Comparison of ENCODE assay signal across 10 mouse cellular contexts in genomic region chr11:6677530-6677929, GRCm38 (mm10). TPM values are rescaled to one million over a fixed set of nuclear protein-coding genes. Genes with fewer than 3 reads are reported as not detected.
DNase-seq lines count a peak whose midpoint lies in the region; ATAC-seq and TF ChIP-seq lines count a peak whose summit lies in the region.
"Had no signal": no experiment of that assay in that cellular context is flagged by ENCODE, and none has a peak within 500 bp of the region (broad histone marks: within the 10 kb centered on the region; RNA-seq: fewer than 3 reads in every experiment).

No protein-coding gene starts in this region.

- H3K4me1 ChIP-seq in heart, adult 2 months (ENCODE audit: control insufficient read depth, insufficient read depth, low read length): peaks cover 8% of the 10 kb centered on the region
- H3K4me1 ChIP-seq in hindbrain, embryonic 13.5 days (replicated peaks): peaks cover 8% of the 10 kb centered on the region

- no peak overlapping the region for H3K4me3 ChIP-seq in heart, adult 2 months
- no peak overlapping the region for H3K4me3 ChIP-seq in hindbrain, embryonic 13.5 days
- H3K4me3 ChIP-seq: heart, embryonic 13.5 days; myocyte had no signal

- H3K4me2 ChIP-seq in hindbrain, embryonic 13.5 days: no peak overlapping the region
- H3K4me2 ChIP-seq: heart, embryonic 13.5 days had no signal

- 26% methylated on average over 7 of the region's 7 CpGs for WGBS in heart, adult 2 months
- WGBS in hindbrain, embryonic 13.5 days: 20% methylated on average over 7 of the region's 7 CpGs

- no peaks in the 10 kb centered on the region for H3K9me3 ChIP-seq in hindbrain, embryonic 13.5 days

- no peak overlapping the region; the same call in 1 of the 2 replicates for H3K27ac ChIP-seq in heart, adult 2 months
- H3K27ac ChIP-seq in hindbrain, embryonic 13.5 days: no peak overlapping the region
- H3K27ac ChIP-seq: heart, embryonic 13.5 days had no signal

- DNase-seq in heart, adult 2 months: peak; percentile 19 to 35
- no peak for DNase-seq in heart, adult 9 months (ENCODE audit: low spot score in 2 of 2)
- DNase-seq in adrenal gland, postnatal 25 days: peak; percentile 46
- DNase-seq in lung, postnatal 10 days: peak; percentile 36
- DNase-seq in thymus, postnatal 10 days (ENCODE audit: low spot score in 2 of 2): no peak
- DNase-seq in natural killer cell, adult 2 months (ENCODE audit: low spot score in 2 of 2): no peak

- no peaks in the 10 kb centered on the region for H3K79me2 ChIP-seq in heart, adult 2 months (replicated peaks; ENCODE audit: control insufficient read depth, insufficient read depth, low read length)

- no peaks in the 10 kb centered on the region for H3K36me3 ChIP-seq in heart, adult 2 months (ENCODE audit: control insufficient read depth, insufficient read depth, low read length)
- H3K36me3 ChIP-seq in hindbrain, embryonic 13.5 days: no peaks in the 10 kb centered on the region
- H3K36me3 ChIP-seq: heart, embryonic 13.5 days had no signal

- peak; percentile 68 for TF ChIP-seq CTCF in heart, adult 2 months (IDR thresholded peaks at IDR 0.05)

- TF ChIP-seq POLR2A in heart, adult 2 months (IDR thresholded peaks at IDR 0.05; ENCODE audit: insufficient read depth, low read depth, low read length): no peak

- no peaks in the 10 kb centered on the region for H3K27me3 ChIP-seq in heart, adult 2 months (ENCODE audit: control insufficient read depth, insufficient read depth, low read length)
- no peaks in the 10 kb centered on the region for H3K27me3 ChIP-seq in hindbrain, embryonic 13.5 days

- no peak overlapping the region for H3K9ac ChIP-seq in heart, adult 2 months (ENCODE audit: low read depth, low read length)
- no peak overlapping the region for H3K9ac ChIP-seq in hindbrain, embryonic 13.5 days
- H3K9ac ChIP-seq: heart, embryonic 13.5 days had no signal

- TF ChIP-seq EP300 in heart, adult 2 months (IDR thresholded peaks at IDR 0.05; ENCODE audit: insufficient read depth, low read depth, low read length): no peak

- intact Hi-C loops in heart, adult 2 months (cut with DNase I): no loop called here

- peak; percentile 65 for ATAC-seq in hindbrain, embryonic 13.5 days (ENCODE audit: low FRiP score)
- no peak for ATAC-seq in inflammation-experienced regulatory T-cells, adult 6 months

RNA-seq across cellular contexts. Expression of gene Ramp3, which starts 19.2 kb away (rescaled TPM):
- total RNA-seq in heart, adult 2 months (2021): 1 to 10 TPM; 6.0 to 7.6 TPM
- polyA plus RNA-seq in heart, adult 2 months (2012; rRNA removed): 7.6 and 9.5 TPM in 2 replicates
- 10.5 and 13.4 TPM in 2 replicates for total RNA-seq in adrenal gland, postnatal 25 days (2021)
- 22.1 and 24.6 TPM in 2 replicates for polyA plus RNA-seq in hindbrain, embryonic 13.5 days (2015; fragmentation: Nextera tagmentation; extraction: Ambion mirVana)
- 1 to 10 TPM; 4.2 to 6.8 (median 5.6) TPM for polyA plus RNA-seq in inflammation-experienced regulatory T-cells, adult 6 months (2017; shearing (Covaris generic))

RNA-seq across cellular contexts. Expression of gene Wap, which starts 39.1 kb away (rescaled TPM):
- not detected for total RNA-seq in heart, adult 2 months (2021)
- not detected in 2 replicates for polyA plus RNA-seq in heart, adult 2 months (2012; rRNA removed)
- total RNA-seq in adrenal gland, postnatal 25 days (2021): not detected in 2 replicates
- not detected in 2 replicates for polyA plus RNA-seq in hindbrain, embryonic 13.5 days (2015; fragmentation: Nextera tagmentation; extraction: Ambion mirVana)
- polyA plus RNA-seq in inflammation-experienced regulatory T-cells, adult 6 months (2017; shearing (Covaris generic)): not detected
- polyA plus RNA-seq: heart, embryonic 13.5 days; myocyte had no signal

RNA-seq across cellular contexts. Expression of gene Tbrg4, which starts 51.7 kb away (rescaled TPM):
- 10 to 100 TPM; 85.1 to 95.8 TPM for total RNA-seq in heart, adult 2 months (2021)
- 110 and 131 TPM in 2 replicates for polyA plus RNA-seq in heart, adult 2 months (2012; rRNA removed)
- total RNA-seq in adrenal gland, postnatal 25 days (2021): 54.1 and 60.7 TPM in 2 replicates
- polyA plus RNA-seq in hindbrain, embryonic 13.5 days (2015; fragmentation: Nextera tagmentation; extraction: Ambion mirVana): 29.2 and 34.0 TPM in 2 replicates
- 10 to 100 TPM; 29.0 to 32.2 (median 31.4) TPM for polyA plus RNA-seq in inflammation-experienced regulatory T-cells, adult 6 months (2017; shearing (Covaris generic))

Comparison
In these comparisons a context has a peak if more than half of its experiments do, and no peak if none do; other contexts are left out.
1. DNase-seq: peak in heart, adult 2 months (2 of 2), adrenal gland, postnatal 25 days (single experiment) and lung, postnatal 10 days (single experiment); none in heart, adult 9 months (0 of 2), thymus, postnatal 10 days (0 of 2) and natural killer cell, adult 2 months (0 of 2).